Mouse (Mus musculus) right cerebral cortex, adult 2 months (tissue): ENCODE results near the gene Kcnk1.
A peak's percentile ranks its signal among the peaks of the same experiment; 100 is the strongest.

Experiments
- DNase-seq, 2 experiments: peaks; one replicate each; pipeline ENCODE4 v3.0.0; 2021 to 2022; ENCODE audit warnings: low spot score in 2 of 2

Kcnk1 gene

GRCm38 (mm10) chr8:126045751-126046150, 50.8 kb downstream of the Kcnk1 start:
- DNase-seq: no peak

- DNase-seq: peak; percentile 31 to 42
Observed at GRCm38 (mm10) chr8:126053911-126054310, 58.9 kb downstream of the Kcnk1 start.

GRCm38 (mm10) chr8:126058876-126059275, 63.9 kb downstream of the Kcnk1 start:
- no peak for DNase-seq

DNA sequence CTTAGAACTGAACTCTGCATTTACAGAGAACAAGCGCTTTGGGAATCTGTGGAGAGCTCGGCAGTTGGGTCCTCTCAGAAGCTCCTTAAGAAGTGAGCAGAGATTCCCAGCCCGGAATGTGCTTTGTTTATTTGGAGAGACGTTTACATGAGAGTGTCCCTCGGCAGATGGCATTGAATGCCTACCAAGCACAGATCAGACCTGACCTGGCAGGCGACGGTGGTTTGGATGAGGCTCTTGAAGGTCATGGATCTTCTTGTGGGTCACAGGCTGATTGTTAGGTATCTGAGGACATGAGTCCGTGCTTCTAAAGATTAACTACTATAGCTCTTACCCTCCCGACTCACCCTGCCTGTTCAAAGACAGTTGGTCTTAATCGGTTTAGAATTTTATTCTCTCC, 67.9 kb downstream of the Kcnk1 start:
- DNase-seq: no peak

DNA sequence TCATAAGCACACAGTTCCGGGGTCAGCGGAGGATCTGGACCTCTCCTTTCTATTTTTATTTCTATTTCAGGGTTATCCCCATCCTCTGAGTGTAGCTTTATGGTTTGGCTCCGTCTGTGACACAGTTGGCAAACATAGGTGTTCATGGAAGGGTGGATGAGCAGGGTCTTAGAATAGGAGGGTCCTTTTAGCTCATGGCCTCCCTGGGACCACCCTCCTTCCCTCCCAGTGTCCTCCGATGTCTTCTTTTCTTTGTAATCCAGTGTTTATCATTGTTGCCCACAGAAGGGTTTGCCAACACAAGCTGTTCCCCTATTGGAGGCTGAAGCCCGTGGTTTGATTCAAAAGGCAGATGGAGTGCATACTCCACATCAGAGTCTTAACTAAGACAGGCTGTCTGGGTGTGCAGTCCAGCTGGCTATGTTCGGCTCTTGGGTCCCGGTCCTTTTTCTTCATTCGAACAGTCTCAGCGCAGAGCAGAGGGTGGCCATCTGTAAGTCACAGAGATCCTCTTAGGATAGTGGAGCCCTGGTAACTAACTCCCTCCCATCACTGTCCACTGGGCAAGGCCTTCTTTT, 69.0 kb downstream of the Kcnk1 start:
- DNase-seq: no peak

DNA sequence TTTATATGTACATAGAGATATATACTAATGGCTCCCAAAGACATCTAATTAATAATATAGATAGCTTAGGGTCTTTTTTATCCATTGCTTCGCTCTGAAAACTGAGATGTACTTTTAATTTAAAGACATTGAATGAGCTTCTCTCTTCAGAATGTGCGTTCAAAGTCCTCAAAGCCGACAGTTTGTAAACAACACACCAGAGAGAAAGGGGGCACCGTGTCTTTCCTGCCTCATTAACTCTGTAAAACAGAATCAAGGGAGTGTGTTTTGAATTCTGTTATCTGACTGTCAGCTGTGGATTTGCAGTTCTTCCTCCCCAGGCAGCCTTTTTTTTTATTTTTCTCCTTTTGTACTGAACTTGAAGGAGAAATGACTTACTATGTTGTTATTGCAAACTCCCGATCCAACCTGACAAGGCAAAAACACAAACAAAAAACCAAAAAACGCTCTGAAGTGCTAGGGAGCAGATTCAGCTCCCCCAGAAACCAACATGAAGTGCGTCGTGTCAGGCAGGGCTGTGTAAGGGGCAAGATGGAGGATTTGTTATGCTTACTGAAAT, 69.7 kb downstream of the Kcnk1 start:
- DNase-seq: no peak

DNA sequence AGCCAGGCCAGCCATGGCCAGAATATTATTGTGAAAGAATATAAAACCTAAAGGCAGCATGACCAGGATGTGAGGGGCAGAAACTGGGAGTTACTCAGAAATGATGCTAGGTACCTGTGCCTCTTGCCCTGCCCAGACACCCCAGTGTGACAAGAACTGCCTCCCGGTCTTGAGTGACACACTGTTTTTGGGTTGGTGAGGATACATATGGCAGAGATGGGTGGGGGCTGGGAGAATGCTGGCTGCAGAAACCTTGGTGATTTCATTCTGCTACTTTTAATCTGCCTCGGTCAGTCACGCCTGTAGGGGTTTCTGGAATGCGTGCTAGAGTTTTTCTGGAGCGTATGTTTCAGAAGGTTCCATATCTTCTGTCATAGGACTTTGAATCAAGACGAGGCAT, 72.3 kb downstream of the Kcnk1 start:
- DNase-seq: no peak

DNA sequence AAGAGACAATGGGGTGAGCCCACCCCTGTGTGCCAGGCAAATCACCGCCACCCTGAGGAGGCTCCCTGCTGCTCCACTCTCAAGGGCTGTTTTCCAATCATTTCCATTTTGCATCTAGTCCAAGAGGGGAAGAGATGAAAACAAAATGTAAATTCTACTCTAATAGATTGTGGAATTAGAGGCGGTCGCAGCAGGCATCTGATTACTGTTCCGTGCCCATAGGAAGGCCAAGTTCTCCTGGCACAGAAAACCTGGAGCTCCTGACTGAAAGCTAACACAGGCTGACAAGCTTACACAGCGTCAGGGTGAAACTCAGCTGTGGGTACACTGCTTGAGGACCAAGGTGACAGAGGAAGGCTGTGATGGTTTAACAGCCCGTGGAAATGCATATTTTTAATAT, 73.2 kb downstream of the Kcnk1 start:
- DNase-seq: no peak

- DNase-seq: no peak
Observed at GRCm38 (mm10) chr8:126072678-126073077, 77.7 kb downstream of the Kcnk1 start.

- peak in 1 of 2 experiments; percentile 28 for DNase-seq
Observed at GRCm38 (mm10) chr8:126073141-126073740, 78.3 kb downstream of the Kcnk1 start.

- DNase-seq: no peak
Observed at GRCm38 (mm10) chr8:126074111-126074510, 79.1 kb downstream of the Kcnk1 start.

- DNase-seq: peak; percentile 78 to 86
Observed at GRCm38 (mm10) chr8:126075400-126075799, 80.4 kb downstream of the Kcnk1 start.
